Mouse (Mus musculus) neutrophil, adult 5-6 weeks (primary cell): Measurements from ENCODE around the gene Carnmt1. TPM values are rescaled to one million over a fixed set of nuclear protein-coding genes. Genes with fewer than 3 reads are reported as not detected.

Experiments
- total RNA-seq: library from RNA; stranded (forward); fragments of 200-1000 nt; gene quantifications from 2 replicates; pipeline ENCODE4 v1.2.3, GENCODE M21; 2017

Gene Carnmt1
- total RNA-seq, 1 experiment from 2014 or later, result 9.4 TPM

Other genes starting within 250 kb of the Carnmt1 start
- 401 and 405 TPM in 2 replicates for gene Ostf1, start 38.9 kb upstream of the Carnmt1 start, total RNA-seq
- 15.2 and 16.5 TPM in 2 replicates for gene Nmrk1, start 38.8 kb upstream of the Carnmt1 start, total RNA-seq
- gene D030056L22Rik, start 42.4 kb downstream of the Carnmt1 start, total RNA-seq, result 9.3 and 12.6 TPM in 2 replicates
- gene Trpm6, start 79.2 kb downstream of the Carnmt1 start, total RNA-seq, result not detected in 2 replicates